Mouse (Mus musculus): ENCODE data around the gene Nrsn2. TPM values are rescaled to one million over a fixed set of nuclear protein-coding genes. Genes with fewer than 3 reads are reported as not detected.
"Not testable (repeated sequence)": the region's sequence is repeated elsewhere in the genome, so short reads cannot be mapped to it uniquely, and the experiment has no call there.

Gene Nrsn2
- polyA plus RNA-seq, 1 experiment from 2014 or later = 1.5 TPM

- peaks cover 27% of the 10 kb centered on the region for H3K27me3 ChIP-seq
- no peaks in the 10 kb centered on the region for H3K9me3 ChIP-seq
- ATAC-seq (ENCODE audit: insufficient number of reproducible peaks, low FRiP score, low TSS enrichment, low read depth) = no peak
- no peaks in the 10 kb centered on the region for H3K36me3 ChIP-seq
- no peak overlapping the region for H3K9ac ChIP-seq
- 69% methylated on average over 9 of the region's 9 CpGs for WGBS
- peaks cover 15% of the 10 kb centered on the region for H3K4me1 ChIP-seq
- H3K27ac ChIP-seq = no peak overlapping the region
- no peak overlapping the region for H3K4me3 ChIP-seq
- H3K4me2 ChIP-seq = no peak overlapping the region
Observed at GRCm38 (mm10) chr2:152373547-152373946, 2.9 kb downstream of the Nrsn2 start.

DNA sequence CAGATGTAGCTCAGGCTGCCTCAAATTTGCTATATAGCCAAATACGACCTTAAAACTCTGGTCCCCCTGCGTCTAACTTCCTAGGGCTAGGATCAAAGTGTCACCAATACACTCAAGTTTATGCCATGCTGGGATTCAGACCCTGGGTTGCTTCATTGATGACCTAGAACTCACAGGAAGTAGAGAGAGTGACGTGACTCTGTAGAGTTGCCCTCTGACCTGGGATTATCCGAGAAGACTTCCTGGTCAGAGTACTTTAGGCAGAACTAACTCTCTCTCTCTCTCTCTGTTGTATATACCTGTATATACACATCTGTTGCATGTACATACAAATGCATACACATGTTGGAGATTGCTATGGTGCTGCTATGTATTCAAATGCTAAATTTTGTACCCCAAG lies 3.8 kb downstream of the Nrsn2 start:
- no peak for ATAC-seq (ENCODE audit: insufficient number of reproducible peaks, low FRiP score, low TSS enrichment, low read depth)
- no peak overlapping the region for H3K4me3 ChIP-seq
- H3K4me2 ChIP-seq = no peak overlapping the region
- no peak overlapping the region for H3K27ac ChIP-seq
- peaks cover 16% of the 10 kb centered on the region for H3K4me1 ChIP-seq
- no peak overlapping the region for H3K9ac ChIP-seq
- WGBS = 56% methylated on average over 4 of the region's 4 CpGs
- H3K9me3 ChIP-seq = no peaks in the 10 kb centered on the region
- peaks cover 27% of the 10 kb centered on the region for H3K27me3 ChIP-seq
- H3K36me3 ChIP-seq = no peaks in the 10 kb centered on the region

- Histone ChIP-seq H3K27me3 (peaks cover 26% of the 10 kb centered on the region), H3K4me1 (peaks cover 16% of the 10 kb centered on the region), H3K27ac (no peak overlapping the region), H3K9ac (no peak overlapping the region), H3K4me2 (no peak overlapping the region), H3K36me3 (no peaks in the 10 kb centered on the region), H3K9me3 (no peaks in the 10 kb centered on the region), H3K4me3 (no peak overlapping the region)
- 80% methylated on average over 7 of the region's 7 CpGs for WGBS
- no peak for ATAC-seq (ENCODE audit: insufficient number of reproducible peaks, low FRiP score, low TSS enrichment, low read depth)
Observed at GRCm38 (mm10) chr2:152372104-152372503, 4.3 kb downstream of the Nrsn2 start.

DNA sequence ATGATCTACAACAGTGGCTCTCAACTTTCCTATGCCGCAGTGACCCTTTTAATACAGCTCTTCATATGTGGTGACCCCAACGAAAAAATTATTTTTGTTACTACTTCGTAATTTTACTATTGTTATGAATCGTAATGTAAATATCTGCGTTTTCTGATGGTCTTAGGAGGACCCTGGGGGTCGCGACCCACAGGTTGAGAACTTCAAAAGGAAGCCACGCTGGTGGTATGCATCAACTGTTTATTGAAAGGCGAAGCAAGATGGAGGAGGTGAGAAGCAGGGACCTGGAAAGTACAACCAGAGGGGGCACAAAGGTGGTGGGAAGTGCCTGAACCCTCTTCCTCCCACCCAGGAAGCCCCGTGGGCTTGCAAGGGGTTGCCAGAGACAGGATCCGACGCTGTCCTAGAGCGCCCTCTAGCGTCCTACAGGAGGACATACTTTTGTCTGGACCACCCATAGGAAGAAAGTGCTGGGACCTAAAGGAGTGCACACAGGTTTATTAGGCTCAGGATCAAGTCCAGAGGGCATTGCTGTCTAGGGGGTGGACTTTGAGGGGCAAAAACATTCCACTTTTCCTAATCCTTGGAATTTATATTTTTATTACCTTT lies 7.8 kb downstream of the Nrsn2 start:
- Histone ChIP-seq H3K4me1 (peaks cover 6% of the 10 kb centered on the region; the same call in 1 of the 2 replicates), H3K27me3 (0 out of 2 replicates have a peak, but pooled peaks cover 4% of the 10 kb centered on the region), H3K4me3 (no peak overlapping the region), H3K9ac (no peak overlapping the region), H3K9me3 (no peaks in the 10 kb centered on the region), H3K36me3 (no peaks in the 10 kb centered on the region), H3K27ac (no peak overlapping the region), H3K4me2 (0 out of 2 replicates have a peak overlapping the region, but pooled peaks have one; percentile 25)
- ATAC-seq (ENCODE audit: insufficient number of reproducible peaks, low FRiP score, low TSS enrichment, low read depth) = no peak
- WGBS = 31% methylated on average over 14 of the region's 14 CpGs

GRCm38 (mm10) chr2:152367917-152368316 lies 8.5 kb downstream of the Nrsn2 start:
- Histone ChIP-seq H3K36me3 (no peaks in the 10 kb centered on the region), H3K9me3 (no peaks in the 10 kb centered on the region), H3K4me1 (peaks cover 9% of the 10 kb centered on the region; the same call in 1 of the 2 replicates), H3K27me3 (0 out of 2 replicates have a peak, but pooled peaks cover 4% of the 10 kb centered on the region), H3K27ac (no peak overlapping the region), H3K9ac (no peak overlapping the region), H3K4me2 (no peak overlapping the region), H3K4me3 (no peak overlapping the region)
- ATAC-seq (ENCODE audit: insufficient number of reproducible peaks, low FRiP score, low TSS enrichment, low read depth) = no peak
- 68% methylated on average over 5 of the region's 5 CpGs for WGBS

DNA sequence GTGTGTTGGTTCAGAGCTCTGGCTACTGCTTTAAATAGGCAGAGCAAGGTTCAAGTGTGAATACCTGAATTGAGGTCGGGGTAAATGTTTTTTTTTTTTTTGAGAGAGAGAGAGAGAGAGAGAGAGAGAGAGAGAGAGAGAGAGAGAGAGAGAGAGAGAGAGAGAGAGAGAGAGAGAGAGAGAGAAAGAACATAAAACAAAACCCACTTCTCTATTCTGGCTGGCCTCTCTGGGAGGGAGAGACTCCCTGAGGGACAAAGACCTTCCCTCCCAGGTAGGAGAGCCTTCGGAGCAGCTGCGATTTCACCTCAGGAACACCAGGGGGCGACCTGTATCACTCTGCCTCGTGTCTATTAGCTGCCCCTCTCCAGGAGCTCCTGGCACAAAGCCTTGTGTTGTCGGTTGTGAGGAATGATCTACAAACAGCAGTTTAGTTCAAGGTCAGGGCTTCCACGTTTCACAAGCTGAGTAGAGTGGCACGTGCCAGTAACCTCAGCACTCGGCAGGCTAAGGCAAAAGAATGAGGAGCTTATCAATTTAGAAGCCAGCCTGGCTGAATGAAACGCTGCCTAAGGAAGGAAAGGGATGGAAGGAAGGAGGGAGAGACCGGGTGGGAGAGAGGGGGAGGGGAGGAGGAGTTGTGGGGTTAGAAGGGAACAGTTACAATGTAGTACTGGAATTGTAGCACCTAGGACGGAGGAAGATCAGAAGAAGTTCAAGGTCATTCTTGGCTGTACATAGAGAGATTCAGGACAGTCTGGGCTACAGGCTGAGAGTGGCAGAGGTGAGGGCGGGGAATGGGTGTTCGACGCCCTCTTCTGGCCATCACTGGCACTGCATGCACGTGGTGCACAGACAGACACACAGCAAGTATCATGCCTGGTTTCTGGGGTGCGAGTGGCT lies 12.9 kb downstream of the Nrsn2 start:
- WGBS = 10% methylated on average over 17 of the region's 17 CpGs
- ATAC-seq (ENCODE audit: insufficient number of reproducible peaks, low FRiP score, low TSS enrichment, low read depth) = peak; percentile 36; the same call in 1 of the 2 replicates
- H3K9ac ChIP-seq = no peak overlapping the region
- no peak overlapping the region for H3K27ac ChIP-seq
- H3K9me3 ChIP-seq = no peaks in the 10 kb centered on the region
- H3K27me3 ChIP-seq = no peaks in the 10 kb centered on the region
- H3K4me2 ChIP-seq = peak overlapping the region; percentile 47
- peaks cover 7% of the 10 kb centered on the region; the same call in 1 of the 2 replicates for H3K4me1 ChIP-seq
- H3K4me3 ChIP-seq = peak overlapping the region; percentile 23
- H3K36me3 ChIP-seq = no peaks in the 10 kb centered on the region

- Histone ChIP-seq H3K36me3 (no peaks in the 10 kb centered on the region), H3K9me3 (no peaks in the 10 kb centered on the region), H3K4me1 (peaks cover 7% of the 10 kb centered on the region; the same call in 1 of the 2 replicates), H3K27ac (no peak overlapping the region), H3K9ac (no peak overlapping the region), H3K27me3 (no peaks in the 10 kb centered on the region), H3K4me3 (no peak overlapping the region), H3K4me2 (no peak overlapping the region)
- WGBS = 86% methylated on average over 8 of the region's 8 CpGs
- ATAC-seq (ENCODE audit: insufficient number of reproducible peaks, low FRiP score, low TSS enrichment, low read depth) = no peak
Observed at GRCm38 (mm10) chr2:152361193-152361592, 15.2 kb downstream of the Nrsn2 start.

DNA sequence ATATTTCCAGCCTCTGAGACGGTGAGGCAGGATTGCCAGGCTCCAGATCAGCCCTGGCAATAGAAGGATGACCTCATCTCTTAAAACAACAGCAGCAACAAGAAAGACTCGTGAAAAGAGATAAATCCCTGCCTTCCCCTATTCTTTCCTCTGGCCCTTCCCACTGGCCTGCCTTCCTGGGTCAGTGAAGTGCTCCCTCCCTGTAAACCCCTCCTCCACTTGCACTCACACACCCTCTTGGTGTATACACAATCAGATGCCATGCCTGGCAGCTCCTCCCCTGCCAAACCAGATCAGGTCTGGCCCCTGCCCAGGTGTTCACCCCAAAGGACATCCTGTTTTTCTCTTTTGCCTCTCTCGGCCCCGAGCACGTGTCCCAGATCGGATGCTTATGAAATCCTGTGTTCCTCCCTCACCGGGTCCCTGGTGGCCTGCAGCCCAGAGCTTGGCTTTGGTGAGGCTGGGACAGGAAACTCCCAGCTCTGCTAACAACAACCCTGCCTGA lies 16.1 kb downstream of the Nrsn2 start:
- Histone ChIP-seq H3K4me3 (no peak overlapping the region), H3K9me3 (no peaks in the 10 kb centered on the region), H3K9ac (no peak overlapping the region), H3K36me3 (no peaks in the 10 kb centered on the region), H3K27ac (no peak overlapping the region), H3K4me1 (peaks cover 7% of the 10 kb centered on the region; the same call in 1 of the 2 replicates), H3K4me2 (no peak overlapping the region), H3K27me3 (no peaks in the 10 kb centered on the region)
- no peak for ATAC-seq (ENCODE audit: insufficient number of reproducible peaks, low FRiP score, low TSS enrichment, low read depth)
- 33% methylated on average over 7 of the region's 7 CpGs for WGBS

- H3K4me3 ChIP-seq = no peak overlapping the region
- no peaks in the 10 kb centered on the region for H3K9me3 ChIP-seq
- H3K4me2 ChIP-seq = no peak overlapping the region
- peaks cover 7% of the 10 kb centered on the region; the same call in 1 of the 2 replicates for H3K4me1 ChIP-seq
- ATAC-seq (ENCODE audit: insufficient number of reproducible peaks, low FRiP score, low TSS enrichment, low read depth) = no peak
- H3K9ac ChIP-seq = no peak overlapping the region
- 66% methylated on average over 5 of the region's 5 CpGs for WGBS
- no peaks in the 10 kb centered on the region for H3K36me3 ChIP-seq
- no peak overlapping the region for H3K27ac ChIP-seq
- no peaks in the 10 kb centered on the region for H3K27me3 ChIP-seq
Observed at GRCm38 (mm10) chr2:152359616-152360015, 16.8 kb downstream of the Nrsn2 start.

GRCm38 (mm10) chr2:152358977-152359376 lies 17.5 kb downstream of the Nrsn2 start:
- not testable (repeated sequence) for H3K4me1 ChIP-seq; H3K27me3 ChIP-seq; H3K36me3 ChIP-seq; H3K4me2 ChIP-seq; H3K9ac ChIP-seq; H3K27ac ChIP-seq; H3K9me3 ChIP-seq; H3K4me3 ChIP-seq; ATAC-seq (ENCODE audit: insufficient number of reproducible peaks, low FRiP score, low TSS enrichment, low read depth)
- 77% methylated on average over 5 of the region's 5 CpGs for WGBS

GRCm38 (mm10) chr2:152357254-152357653 lies 19.2 kb downstream of the Nrsn2 start:
- H3K9ac ChIP-seq = no peak overlapping the region
- H3K9me3 ChIP-seq = no peaks in the 10 kb centered on the region
- H3K4me1 ChIP-seq = no peaks in the 10 kb centered on the region
- H3K27ac ChIP-seq = no peak overlapping the region
- ATAC-seq (ENCODE audit: insufficient number of reproducible peaks, low FRiP score, low TSS enrichment, low read depth) = no peak
- H3K4me2 ChIP-seq = no peak overlapping the region
- H3K4me3 ChIP-seq = no peak overlapping the region
- H3K36me3 ChIP-seq = no peaks in the 10 kb centered on the region
- WGBS = 84% methylated on average over 3 of the region's 3 CpGs
- H3K27me3 ChIP-seq = no peaks in the 10 kb centered on the region
